Mouse (Mus musculus) forebrain, embryonic 15.5 days (tissue): ENCODE results near the gene Gm21860. TPM values are rescaled to one million over a fixed set of nuclear protein-coding genes. Genes with fewer than 3 reads are reported as not detected.
"Not testable (repeated sequence)": the region's sequence is repeated elsewhere in the genome, so short reads cannot be mapped to it uniquely, and the experiment has no call there.

ENCODE experiments used
- ATAC-seq: fragments of 200-750 bp; cut with Nextera tagmentation; replicated peaks from 2 replicates; pipeline ENCODE4 v1.8.0; 2017; ENCODE audit warnings: mild to moderate bottlenecking, moderate TSS enrichment, moderate library complexity
- H3K27ac ChIP-seq: fragments of 300-500 bp; sonication (generic); replicated peaks from 2 replicates; pipeline ENCODE4 v1.5.1; 2015; ENCODE audit warnings: mild to moderate bottlenecking, inconsistent platforms
- H3K27me3 ChIP-seq: fragments of 300-500 bp; sonication (generic); 2 replicates; pipeline ENCODE4 v1.6.1; 2015; ENCODE audit warnings: inconsistent platforms
- H3K36me3 ChIP-seq: fragments of 300-500 bp; sonication (generic); 2 replicates; pipeline ENCODE4 v1.6.1; 2015; ENCODE audit warnings: mild to moderate bottlenecking, inconsistent platforms
- H3K4me1 ChIP-seq: fragments of 300-500 bp; sonication (generic); 2 replicates; pipeline ENCODE4 v1.6.1; 2015; ENCODE audit warnings: inconsistent platforms
- H3K4me2 ChIP-seq: fragments of 300-500 bp; sonication (generic); replicated peaks from 2 replicates; pipeline ENCODE4 v1.6.1; 2015; ENCODE audit warnings: mild to moderate bottlenecking, inconsistent platforms
- H3K4me3 ChIP-seq: fragments of 300-500 bp; sonication (generic); 2 replicates; pipeline ENCODE4 v1.5.1; 2015; ENCODE audit warnings: mild to moderate bottlenecking, inconsistent platforms
- H3K9ac ChIP-seq: fragments of 300-500 bp; sonication (generic); replicated peaks from 2 replicates; pipeline ENCODE4 v1.6.1; 2015; ENCODE audit warnings: mild to moderate bottlenecking, inconsistent platforms
- H3K9me3 ChIP-seq: fragments of 300-500 bp; sonication (generic); 2 replicates; pipeline ENCODE4 v1.6.1; 2016; ENCODE audit warnings: inconsistent platforms
- WGBS: fragments of 180-500 bp; shearing (Covaris S2); methylation state at CpG from one replicate; pipeline ENCODE4 v1.1.7; 2015; ENCODE audit warnings: mixed read lengths; 5-methylcytosine and 5-hydroxymethylcytosine counted together
- polyA plus RNA-seq: library from polyadenylated mRNA; unstranded; fragments of >200 nt; fragmentation: Nextera tagmentation; extraction: Ambion mirVana; gene quantifications from 2 replicates; pipeline ENCODE4 v1.2.1, GENCODE M21; 2015

The Gm21860 gene
- polyA plus RNA-seq, 1 experiment from 2014 or later, result not detected

GRCm38 (mm10) chrY:90728905-90729256 lies 25.7 kb downstream of the Gm21860 start:
- H3K4me3 ChIP-seq, H3K9ac ChIP-seq, H3K9me3 ChIP-seq, H3K27ac ChIP-seq, H3K27me3 ChIP-seq, H3K36me3 ChIP-seq, H3K4me1 ChIP-seq, H3K4me2 ChIP-seq: not testable (repeated sequence)
- ATAC-seq, result peak; percentile 67; the same call in 1 of the 2 replicates
- WGBS, result 77% methylated on average over 15 of the region's 17 CpGs

- WGBS, result 79% methylated on average over 13 of the region's 13 CpGs
- not testable (repeated sequence) for H3K4me3 ChIP-seq, H3K4me1 ChIP-seq, H3K9me3 ChIP-seq, H3K27ac ChIP-seq, H3K9ac ChIP-seq, H3K4me2 ChIP-seq, H3K36me3 ChIP-seq, H3K27me3 ChIP-seq, ATAC-seq
Measured at GRCm38 (mm10) chrY:90728251-90728904, 26.2 kb downstream of the Gm21860 start.

- H3K4me1 ChIP-seq, H3K9me3 ChIP-seq, H3K4me2 ChIP-seq, H3K27me3 ChIP-seq, ATAC-seq, H3K4me3 ChIP-seq, H3K36me3 ChIP-seq, H3K9ac ChIP-seq, H3K27ac ChIP-seq: not testable (repeated sequence)
- 69% methylated on average over 13 of the region's 13 CpGs for WGBS
Measured at GRCm38 (mm10) chrY:90727121-90727908, 27.3 kb downstream of the Gm21860 start.

GRCm38 (mm10) chrY:90725701-90726451 lies 28.7 kb downstream of the Gm21860 start:
- 78% methylated on average over 21 of the region's 23 CpGs for WGBS
- not testable (repeated sequence) for H3K27ac ChIP-seq, ATAC-seq, H3K9ac ChIP-seq, H3K9me3 ChIP-seq, H3K4me2 ChIP-seq, H3K4me1 ChIP-seq, H3K4me3 ChIP-seq, H3K27me3 ChIP-seq, H3K36me3 ChIP-seq

GRCm38 (mm10) chrY:90725166-90725565 lies 29.5 kb downstream of the Gm21860 start:
- not testable (repeated sequence) for H3K27ac ChIP-seq, H3K9me3 ChIP-seq, H3K27me3 ChIP-seq, ATAC-seq, H3K4me2 ChIP-seq, H3K4me3 ChIP-seq, H3K36me3 ChIP-seq, H3K4me1 ChIP-seq, H3K9ac ChIP-seq
- 85% methylated on average over 10 of the region's 10 CpGs for WGBS

DNA sequence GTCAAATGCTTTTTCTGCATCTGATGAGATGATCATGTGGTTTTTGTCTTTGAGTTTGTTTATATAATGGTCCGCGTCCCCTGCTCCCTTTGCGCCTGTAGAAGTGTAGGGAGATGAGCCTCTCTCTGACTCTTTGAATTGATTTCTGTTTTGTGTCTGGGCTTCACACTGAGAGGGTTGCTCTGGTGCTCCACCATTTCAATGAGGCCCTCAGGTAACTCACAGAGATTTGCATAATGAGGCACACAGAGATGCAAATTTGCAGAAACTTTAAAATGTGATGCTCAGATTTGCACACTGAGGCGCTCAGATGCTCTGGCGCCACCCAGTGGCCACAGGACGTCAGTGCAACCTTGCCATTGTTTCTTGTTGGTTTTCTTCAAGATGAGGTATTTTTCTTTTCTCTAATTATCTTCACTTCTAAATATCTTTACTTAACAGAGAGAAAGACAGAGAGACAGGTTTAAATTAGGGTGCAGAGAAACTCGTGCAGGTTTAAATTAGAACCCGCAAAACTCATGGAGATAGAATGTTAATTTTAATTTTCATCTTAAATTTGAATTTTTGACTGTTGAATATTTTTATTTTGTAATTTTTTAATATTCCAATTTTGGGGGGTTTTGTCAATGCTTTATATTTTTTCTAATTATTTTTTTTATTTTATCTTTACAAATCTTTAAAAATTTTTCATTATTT lies 30.5 kb downstream of the Gm21860 start:
- ATAC-seq, result peak; percentile 77
- not testable (repeated sequence) for H3K4me1 ChIP-seq, H3K9me3 ChIP-seq, H3K9ac ChIP-seq, H3K27me3 ChIP-seq, H3K4me2 ChIP-seq, H3K27ac ChIP-seq, H3K4me3 ChIP-seq, H3K36me3 ChIP-seq
- 52% methylated on average over 8 of the region's 8 CpGs for WGBS

- not testable (repeated sequence) for H3K4me1 ChIP-seq, H3K4me3 ChIP-seq, H3K27ac ChIP-seq, H3K9ac ChIP-seq, H3K9me3 ChIP-seq, H3K4me2 ChIP-seq, H3K36me3 ChIP-seq, H3K27me3 ChIP-seq
- WGBS, result 64% methylated on average over 9 of the region's 9 CpGs
- peak; percentile 71 for ATAC-seq
Measured at GRCm38 (mm10) chrY:90723336-90723987, 31.2 kb downstream of the Gm21860 start.

GRCm38 (mm10) chrY:90720505-90720904 lies 34.1 kb downstream of the Gm21860 start:
- not testable (repeated sequence) for H3K4me3 ChIP-seq, H3K4me1 ChIP-seq, H3K9me3 ChIP-seq, H3K27me3 ChIP-seq, H3K4me2 ChIP-seq, H3K27ac ChIP-seq, ATAC-seq, H3K36me3 ChIP-seq, H3K9ac ChIP-seq
- WGBS, result 52% methylated on average over 5 of the region's 5 CpGs

DNA sequence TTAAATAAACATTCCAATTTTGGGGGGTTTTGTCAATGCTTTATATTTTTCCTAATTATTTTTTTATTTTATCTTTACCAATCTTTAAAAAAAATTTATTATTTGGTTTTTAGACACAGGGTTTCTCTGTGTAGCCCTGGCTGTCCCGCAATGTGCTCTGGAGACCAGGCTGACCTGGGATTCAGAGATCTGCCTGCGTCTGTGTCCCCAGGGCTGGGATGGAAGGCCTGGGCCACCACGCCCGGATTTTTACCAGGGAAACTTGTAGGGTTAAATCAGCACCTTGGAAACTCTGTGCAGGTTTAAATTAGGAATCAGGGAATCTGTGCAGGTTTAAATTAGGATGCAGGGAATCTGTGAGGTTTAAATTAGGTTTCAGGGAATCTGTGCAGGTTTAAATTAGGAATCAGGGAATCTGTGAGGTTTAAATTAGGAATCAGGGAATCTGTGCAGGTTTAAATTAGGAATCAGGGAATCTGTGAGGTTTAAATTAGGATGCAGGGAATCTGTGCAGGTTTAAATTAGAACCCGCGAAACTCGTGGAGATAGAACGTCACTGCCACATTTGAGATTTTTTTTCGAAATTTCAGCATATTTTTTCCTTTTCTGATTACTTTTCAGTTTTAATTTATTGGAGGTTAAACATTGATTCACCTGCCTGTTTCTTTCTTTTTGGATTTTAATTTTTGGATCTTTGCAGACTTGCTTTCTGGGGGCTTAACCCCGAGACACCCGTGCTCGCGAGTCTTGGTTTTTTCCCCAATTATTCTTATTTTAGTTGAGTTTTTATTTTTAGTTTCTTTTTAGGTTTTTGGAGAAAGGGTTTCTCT lies 35.0 kb downstream of the Gm21860 start:
- not testable (repeated sequence) for H3K36me3 ChIP-seq, H3K9ac ChIP-seq, ATAC-seq, H3K4me3 ChIP-seq, H3K9me3 ChIP-seq, H3K4me2 ChIP-seq, H3K27me3 ChIP-seq, H3K4me1 ChIP-seq
- 78% methylated on average over 13 of the region's 13 CpGs for WGBS
- H3K27ac ChIP-seq, result 0 out of 2 replicates have a peak overlapping the region, but pooled peaks have one; percentile 49

DNA sequence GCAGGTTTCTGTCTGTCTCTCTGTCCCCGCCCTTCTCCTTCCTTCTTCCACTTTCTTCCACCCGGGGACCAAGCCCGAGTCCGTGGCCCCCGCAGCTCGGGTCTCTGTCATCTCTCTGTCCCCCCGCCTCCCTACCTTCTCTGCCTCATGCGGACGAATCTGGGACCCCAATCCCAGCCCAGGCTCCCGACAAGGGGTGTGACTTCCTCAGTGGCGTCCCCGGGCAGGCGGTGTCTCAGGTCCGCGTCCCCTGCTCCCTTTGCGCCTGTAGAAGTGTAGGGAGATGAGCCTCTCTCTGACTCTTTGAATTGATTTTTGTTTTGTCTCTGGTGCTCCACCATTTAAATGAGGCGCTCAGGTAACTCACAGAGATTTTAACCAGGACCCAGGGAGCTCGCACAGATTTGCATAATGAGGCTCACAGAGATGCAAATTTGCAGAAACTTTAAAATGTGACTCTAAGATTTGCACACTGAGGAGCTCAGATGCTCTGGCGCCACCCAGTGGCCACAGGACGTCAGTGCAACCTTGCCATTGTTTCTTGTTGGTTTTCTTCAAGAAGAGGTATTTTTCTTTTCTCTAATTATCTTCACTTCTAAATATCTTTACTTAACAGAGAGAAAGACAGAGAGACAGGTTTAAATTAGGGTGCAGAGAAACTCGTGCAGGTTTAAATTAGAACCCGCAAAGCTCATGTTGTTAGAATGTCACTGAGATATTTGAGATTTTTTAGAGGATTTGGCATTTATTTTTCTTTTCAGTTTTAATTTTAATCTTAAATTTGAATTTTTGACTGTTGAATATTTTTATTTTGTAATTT lies 35.8 kb downstream of the Gm21860 start:
- not testable (repeated sequence) for H3K4me1 ChIP-seq, H3K4me3 ChIP-seq, H3K4me2 ChIP-seq, H3K36me3 ChIP-seq, H3K27ac ChIP-seq, H3K9ac ChIP-seq, H3K9me3 ChIP-seq, H3K27me3 ChIP-seq
- WGBS, result 79% methylated on average over 22 of the region's 22 CpGs
- peak; percentile 89 for ATAC-seq
